Mouse (Mus musculus) heart, adult 11 months (tissue): ENCODE results near the gene Gm11492.

Experiments
- DNase-seq: peaks from one replicate; pipeline ENCODE4 v3.0.0; 2022

Gene Gm11492

GRCm38 (mm10) chr11:87566501-87566900, at the start of gene Gm11492:
Gene Gm11492 (plus strand): TSS chr11:87566653.
- DNase-seq: peak; percentile 89

- DNase-seq: no peak
Observed at GRCm38 (mm10) chr11:87519260-87519659, 47.2 kb upstream of the Gm11492 start.

GRCm38 (mm10) chr11:87523466-87523865, 43.0 kb upstream of the Gm11492 start:
- DNase-seq: no peak

- DNase-seq: no peak
Observed at GRCm38 (mm10) chr11:87523967-87524366, 42.5 kb upstream of the Gm11492 start.

- DNase-seq: no peak
Observed at GRCm38 (mm10) chr11:87524780-87525179, 41.7 kb upstream of the Gm11492 start.

- no peak for DNase-seq
Observed at GRCm38 (mm10) chr11:87527364-87527763, 39.1 kb upstream of the Gm11492 start.

GRCm38 (mm10) chr11:87527990-87528389, 38.5 kb upstream of the Gm11492 start:
- DNase-seq: no peak

GRCm38 (mm10) chr11:87531695-87532094, 34.8 kb upstream of the Gm11492 start:
- no peak for DNase-seq

- DNase-seq: peak; percentile 43
Observed at GRCm38 (mm10) chr11:87542285-87542684, 24.2 kb upstream of the Gm11492 start.

GRCm38 (mm10) chr11:87542906-87543305, 23.5 kb upstream of the Gm11492 start:
- DNase-seq: peak; percentile 85

GRCm38 (mm10) chr11:87553342-87553741, 13.1 kb upstream of the Gm11492 start:
- no peak for DNase-seq

- DNase-seq: peak; percentile 89
Observed at GRCm38 (mm10) chr11:87554386-87554785, 12.1 kb upstream of the Gm11492 start.

GRCm38 (mm10) chr11:87555106-87555703, 11.2 kb upstream of the Gm11492 start:
- no peak for DNase-seq

GRCm38 (mm10) chr11:87561208-87561607, 5.2 kb upstream of the Gm11492 start:
- no peak for DNase-seq

GRCm38 (mm10) chr11:87568255-87568953, 2.0 kb downstream of the Gm11492 start, which contains the start of gene Sept4:
Gene Sept4 (plus strand): TSS chr11:87568903.
- peak; percentile 83 for DNase-seq

- peak; percentile 85 for DNase-seq
Observed at GRCm38 (mm10) chr11:87570743-87571142, 4.3 kb downstream of the Gm11492 start.

GRCm38 (mm10) chr11:87571361-87571950, 5.0 kb downstream of the Gm11492 start:
- DNase-seq: peak; percentile 93

GRCm38 (mm10) chr11:87573751-87574150, 7.3 kb downstream of the Gm11492 start:
- peak; percentile 89 for DNase-seq

GRCm38 (mm10) chr11:87574520-87575180, 8.2 kb downstream of the Gm11492 start:
- peak; percentile 85 for DNase-seq

GRCm38 (mm10) chr11:87577601-87578248, 11.3 kb downstream of the Gm11492 start:
- DNase-seq: peak; percentile 89

- DNase-seq: peak; percentile 99
Observed at GRCm38 (mm10) chr11:87578249-87578962, 12.0 kb downstream of the Gm11492 start.

GRCm38 (mm10) chr11:87578963-87579601, 12.6 kb downstream of the Gm11492 start:
- peak; percentile 98 for DNase-seq
